Mouse (Mus musculus) stomach, postnatal 0 days (tissue): ENCODE results near the gene Arih2. TPM values are rescaled to one million over a fixed set of nuclear protein-coding genes. Genes with fewer than 3 reads are reported as not detected.

ENCODE experiments used
- ATAC-seq: fragments of 200-750 bp; cut with Nextera tagmentation; 2 replicates; pipeline ENCODE4 v1.8.0; 2017; ENCODE audit not compliant: low FRiP score, low TSS enrichment
- DNase-seq: peaks from one replicate; pipeline ENCODE4 v3.0.0-alpha.2; 2016; ENCODE audit warnings: low spot score
- H3K27ac ChIP-seq: fragments of 300-500 bp; sonication (generic); replicated peaks from 2 replicates; pipeline ENCODE4 v1.5.1; 2014; ENCODE audit warnings: mild to moderate bottlenecking, control low read depth
- H3K27me3 ChIP-seq: fragments of 300-500 bp; sonication (generic); 2 replicates; pipeline ENCODE4 v1.6.1; 2014; ENCODE audit warnings: low read length; ENCODE audit not compliant: control insufficient read depth, insufficient read depth
- H3K36me3 ChIP-seq: fragments of 300-500 bp; sonication (generic); 2 replicates; pipeline ENCODE4 v1.6.1; 2014; ENCODE audit warnings: low read length, mixed read lengths; ENCODE audit not compliant: control insufficient read depth, insufficient read depth
- H3K4me1 ChIP-seq: fragments of 300-500 bp; sonication (generic); replicated peaks from 2 replicates; pipeline ENCODE4 v1.6.1; 2014; ENCODE audit warnings: antibody characterized with exemption; ENCODE audit not compliant: control insufficient read depth, insufficient read depth
- H3K4me2 ChIP-seq: fragments of 300-500 bp; sonication (generic); replicated peaks from 2 replicates; pipeline ENCODE4 v1.6.1; 2014; ENCODE audit warnings: low read depth, mild to moderate bottlenecking, control low read depth, moderate library complexity
- H3K4me3 ChIP-seq: fragments of 300-500 bp; sonication (generic); 2 replicates; pipeline ENCODE4 v1.5.1; 2014; ENCODE audit warnings: low read depth, low read length, control low read depth
- H3K9ac ChIP-seq: fragments of 300-500 bp; sonication (generic); 2 replicates; pipeline ENCODE4 v1.6.1; 2014; ENCODE audit warnings: mild to moderate bottlenecking, low read length, control low read depth, mixed read lengths
- H3K9me3 ChIP-seq: fragments of 300-500 bp; sonication (generic); 2 replicates; pipeline ENCODE4 v1.6.1; 2016; ENCODE audit warnings: low read length; ENCODE audit not compliant: control insufficient read depth
- CTCF ChIP-seq: IDR thresholded peaks from 2 replicates; pipeline ENCODE4 v1.5.1; 2016; ENCODE audit warnings: antibody characterized with exemption, low read depth, mild to moderate bottlenecking, moderate library complexity
- EP300 ChIP-seq: optimal IDR thresholded peaks from 2 replicates; pipeline ENCODE3; 2016; ENCODE audit warnings: antibody characterized with exemption
- WGBS: fragments of 180-500 bp; shearing (Covaris S2); extraction: QIAGEN DNeasy Blood & Tissue Kit; methylation state at CpG from one replicate; pipeline ENCODE4 v1.1.7; 2014; 5-methylcytosine and 5-hydroxymethylcytosine counted together
- microRNA counts: library from miRNA; unstranded; fragments of <30 nt; microRNA quantifications from one replicate; lab custom pipeline; 2015
- microRNA-seq: library from miRNA; unstranded; fragments of <30 nt; microRNA quantifications from one replicate; pipeline ENCODE4, GENCODE M21; 2016
- polyA plus RNA-seq: library from polyadenylated mRNA; unstranded; fragments of >200 nt; fragmentation: Nextera tagmentation; extraction: Ambion mirVana; gene quantifications from 2 replicates; pipeline ENCODE4 v1.2.1, GENCODE M21; 2015

The Arih2 gene
- polyA plus RNA-seq, 1 experiment from 2014 or later = 25.1 TPM

DNA sequence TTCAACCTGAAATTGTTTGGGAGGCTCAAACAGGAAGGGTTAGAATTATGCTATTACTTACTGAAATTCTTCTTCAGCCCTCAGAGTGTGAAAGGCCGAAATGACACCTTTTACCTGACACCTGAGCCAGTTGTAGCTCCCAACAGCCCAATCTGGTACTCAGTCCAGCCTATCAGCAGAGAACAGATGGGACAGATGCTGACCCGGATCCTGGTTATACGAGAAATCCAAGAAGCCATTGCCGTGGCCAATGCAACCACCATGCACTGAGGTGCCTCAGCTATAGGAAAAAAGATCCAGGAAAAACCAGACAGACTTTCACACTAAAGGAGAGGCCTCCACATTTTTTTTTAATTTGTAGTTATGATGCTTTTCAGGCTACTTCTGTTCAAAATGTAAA lies 90.0 kb downstream of the Arih2 start:
- WGBS = 93% methylated on average over 4 of the region's 4 CpGs
- Histone ChIP-seq H3K9me3 (no peaks in the 10 kb centered on the region), H3K36me3 (peaks cover 20% of the 10 kb centered on the region), H3K4me1 (no peaks in the 10 kb centered on the region), H3K27me3 (no peaks in the 10 kb centered on the region), H3K9ac (no peak overlapping the region), H3K4me3 (no peak overlapping the region), H3K27ac (no peak overlapping the region), H3K4me2 (no peak overlapping the region)
- no peak for TF ChIP-seq EP300
- no peak for TF ChIP-seq CTCF
- ATAC-seq (no peak), DNase-seq (no peak)

MicroRNA genes within 50 kb of the gene (microRNA counts, 519-probe panel; counts per million panel counts)
- microRNA mmu-miR-191 (lab: Ali Mortazavi, UCI) = 5,361 counts per million, percentile 62 among the panel's probes with 10 or more counts
- 4,558 counts per million, percentile 44 among the panel's probes with 10 or more counts for microRNA mmu-miR-425 (lab: Ali Mortazavi, UCI)

Small RNAs within 50 kb of the gene (microRNA-seq; reads per million reads assigned to microRNA genes)
- gene Gm24083 (not detected), gene Gm26298 (not detected), gene Mir191 (not detected), gene Mir425 (1,838 reads per million, percentile 78 among the genes with 10 or more reads in this experiment)

Other genes with a start within 250 kb of the Arih2 start
- gene Ccdc36, start 220.9 kb downstream of the Arih2 start, polyA plus RNA-seq = 0.39 and 0.41 TPM in 2 replicates
- gene BC048562, start 212.9 kb downstream of the Arih2 start, polyA plus RNA-seq = not detected in 2 replicates
- gene Ccdc71, start 188.9 kb downstream of the Arih2 start, polyA plus RNA-seq = 29.7 and 32.2 TPM in 2 replicates
- 37.2 and 46.7 TPM in 2 replicates for gene Klhdc8b, start 187.8 kb downstream of the Arih2 start, polyA plus RNA-seq
- 19.2 and 21.8 TPM in 2 replicates for gene Lamb2, start 169.7 kb downstream of the Arih2 start, polyA plus RNA-seq
- gene Usp19, start 158.8 kb downstream of the Arih2 start, polyA plus RNA-seq = 22.2 and 22.7 TPM in 2 replicates
- 66.4 and 70.6 TPM in 2 replicates for gene Qars, start 141.7 kb downstream of the Arih2 start, polyA plus RNA-seq
- gene Qrich1, start 132.6 kb downstream of the Arih2 start, polyA plus RNA-seq = 47.7 and 50.5 TPM in 2 replicates
- 67.1 and 70.6 TPM in 2 replicates for gene Impdh2, start 89.1 kb downstream of the Arih2 start, polyA plus RNA-seq
- 40.4 and 42.4 TPM in 2 replicates for gene Ndufaf3, start 82.0 kb downstream of the Arih2 start, polyA plus RNA-seq
- gene Dalrd3, start 79.5 kb downstream of the Arih2 start, polyA plus RNA-seq = 44.9 and 50.5 TPM in 2 replicates
- 23.2 and 25.5 TPM in 2 replicates for gene Wdr6, start 70.6 kb downstream of the Arih2 start, polyA plus RNA-seq
- 3.7 and 4.4 TPM in 2 replicates for gene P4htm, start 51.7 kb downstream of the Arih2 start, polyA plus RNA-seq
- gene Slc25a20, start 12.7 kb upstream of the Arih2 start, polyA plus RNA-seq = 71.5 and 75.1 TPM in 2 replicates
- 22.2 and 24.0 TPM in 2 replicates for gene Prkar2a, start 39.9 kb upstream of the Arih2 start, polyA plus RNA-seq
- 35.7 and 37.8 TPM in 2 replicates for gene Ip6k2, start 134.4 kb upstream of the Arih2 start, polyA plus RNA-seq
- gene Nckipsd, start 159.0 kb upstream of the Arih2 start, polyA plus RNA-seq = 7.9 and 8.5 TPM in 2 replicates
- gene Celsr3, start 176.9 kb upstream of the Arih2 start, polyA plus RNA-seq = 0.15 and 0.22 TPM in 2 replicates
- gene Slc26a6, start 203.9 kb upstream of the Arih2 start, polyA plus RNA-seq = 8.0 and 8.2 TPM in 2 replicates